Mouse (Mus musculus): ENCODE measurements at regions not wholly inside any gene's neighbourhood (a gene's known extent, or its start where the extent isn't known, plus 50 kb on each side); places are given as distances from the start of the nearest gene placed in this dataset.

- Histone ChIP-seq H3K27ac (ENCODE audit: low read length) (no peak overlapping the region), H3K9ac (replicated peaks; ENCODE audit: low read depth) (no peak overlapping the region), H3K4me2 (replicated peaks; ENCODE audit: low read depth, low read length) (no peak overlapping the region), H3K4me3 (ENCODE audit: low read depth, low read length) (no peak overlapping the region), H3K27me3 (replicated peaks; ENCODE audit: insufficient read depth, low read length) (no peaks in the 10 kb centered on the region), H3K9me3 (ENCODE audit: low read length) (no peaks in the 10 kb centered on the region), H3K36me3 (ENCODE audit: insufficient read depth, low read length) (no peaks in the 10 kb centered on the region), H3K4me1 (ENCODE audit: insufficient read depth, low read depth, low read length) (no peaks in the 10 kb centered on the region)
- ATAC-seq (no peak), DNase-seq (ENCODE audit: low spot score) (no peak)
- TF ChIP-seq EP300 (IDR thresholded peaks at IDR 0.05) (no peak), CTCF (IDR thresholded peaks at IDR 0.05) (no peak)
- WGBS = 40% methylated on average over 2 of the region's 2 CpGs
These were observed 61.3 kb upstream of the Insig1 start for GRCm38 (mm10) chr5:28009871-28010270.

DNA sequence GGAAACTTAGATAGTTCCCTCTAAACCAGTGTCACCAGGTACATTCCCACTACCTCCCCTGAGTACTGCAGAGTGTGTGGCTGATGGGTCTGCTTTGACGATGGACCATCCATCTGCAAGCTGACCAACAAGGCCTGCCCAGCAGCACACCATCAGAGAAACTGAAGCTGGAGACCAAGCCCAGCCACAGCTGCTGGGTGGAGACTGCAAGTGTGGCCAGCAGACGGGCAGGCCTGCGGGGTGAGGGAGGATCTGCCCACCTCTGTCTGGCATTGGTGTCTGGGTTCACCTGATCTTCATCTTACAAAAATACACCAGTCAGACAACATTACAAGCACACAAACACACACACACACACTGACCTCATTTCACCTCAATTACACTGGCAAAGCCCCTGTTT, 60.6 kb upstream of the Insig1 start:
- Histone ChIP-seq H3K9ac (replicated peaks; ENCODE audit: low read depth) (no peak overlapping the region), H3K4me1 (ENCODE audit: insufficient read depth, low read depth, low read length) (no peaks in the 10 kb centered on the region), H3K4me2 (replicated peaks; ENCODE audit: low read depth, low read length) (no peak overlapping the region), H3K9me3 (ENCODE audit: low read length) (no peaks in the 10 kb centered on the region), H3K27me3 (replicated peaks; ENCODE audit: insufficient read depth, low read length) (no peaks in the 10 kb centered on the region), H3K4me3 (ENCODE audit: low read depth, low read length) (no peak overlapping the region), H3K27ac (ENCODE audit: low read length) (no peak overlapping the region), H3K36me3 (ENCODE audit: insufficient read depth, low read length) (no peaks in the 10 kb centered on the region)
- DNase-seq (ENCODE audit: low spot score) (no peak), ATAC-seq (no peak)
- TF ChIP-seq EP300 (IDR thresholded peaks at IDR 0.05) = no peak
- no peak for TF ChIP-seq CTCF (IDR thresholded peaks at IDR 0.05)
- 90% methylated on average over 3 of the region's 3 CpGs for WGBS

GRCm38 (mm10) chr5:28012496-28012895, 58.7 kb upstream of the Insig1 start:
- DNase-seq (ENCODE audit: low spot score) = no peak
- no peak overlapping the region for H3K27ac ChIP-seq (ENCODE audit: low read length)
- no peak for ATAC-seq
- H3K27me3 ChIP-seq (replicated peaks; ENCODE audit: insufficient read depth, low read length) = no peaks in the 10 kb centered on the region
- TF ChIP-seq CTCF (IDR thresholded peaks at IDR 0.05) (no peak), EP300 (IDR thresholded peaks at IDR 0.05) (no peak)
- 91% methylated on average over 2 of the region's 2 CpGs for WGBS
- H3K9ac ChIP-seq (replicated peaks; ENCODE audit: low read depth) = no peak overlapping the region
- H3K4me1 ChIP-seq (ENCODE audit: insufficient read depth, low read depth, low read length) = no peaks in the 10 kb centered on the region
- H3K9me3 ChIP-seq (ENCODE audit: low read length) = no peaks in the 10 kb centered on the region
- no peaks in the 10 kb centered on the region for H3K36me3 ChIP-seq (ENCODE audit: insufficient read depth, low read length)
- H3K4me3 ChIP-seq (ENCODE audit: low read depth, low read length) = no peak overlapping the region
- no peak overlapping the region for H3K4me2 ChIP-seq (replicated peaks; ENCODE audit: low read depth, low read length)

GRCm38 (mm10) chr5:28013619-28014273, 57.4 kb upstream of the Insig1 start:
- Histone ChIP-seq H3K27ac (ENCODE audit: low read length) (no peak overlapping the region), H3K4me1 (ENCODE audit: insufficient read depth, low read depth, low read length) (no peaks in the 10 kb centered on the region), H3K36me3 (ENCODE audit: insufficient read depth, low read length) (no peaks in the 10 kb centered on the region), H3K27me3 (replicated peaks; ENCODE audit: insufficient read depth, low read length) (no peaks in the 10 kb centered on the region), H3K9ac (replicated peaks; ENCODE audit: low read depth) (no peak overlapping the region), H3K9me3 (ENCODE audit: low read length) (no peaks in the 10 kb centered on the region), H3K4me3 (ENCODE audit: low read depth, low read length) (no peak overlapping the region), H3K4me2 (replicated peaks; ENCODE audit: low read depth, low read length) (no peak overlapping the region)
- peak; percentile 44; the same call in 1 of the 2 replicates for ATAC-seq
- no peak for TF ChIP-seq EP300 (IDR thresholded peaks at IDR 0.05)
- TF ChIP-seq CTCF (IDR thresholded peaks at IDR 0.05) = no peak
- 33% methylated on average over 6 of the region's 6 CpGs for WGBS
- peak; percentile 48 for DNase-seq (ENCODE audit: low spot score)

DNA sequence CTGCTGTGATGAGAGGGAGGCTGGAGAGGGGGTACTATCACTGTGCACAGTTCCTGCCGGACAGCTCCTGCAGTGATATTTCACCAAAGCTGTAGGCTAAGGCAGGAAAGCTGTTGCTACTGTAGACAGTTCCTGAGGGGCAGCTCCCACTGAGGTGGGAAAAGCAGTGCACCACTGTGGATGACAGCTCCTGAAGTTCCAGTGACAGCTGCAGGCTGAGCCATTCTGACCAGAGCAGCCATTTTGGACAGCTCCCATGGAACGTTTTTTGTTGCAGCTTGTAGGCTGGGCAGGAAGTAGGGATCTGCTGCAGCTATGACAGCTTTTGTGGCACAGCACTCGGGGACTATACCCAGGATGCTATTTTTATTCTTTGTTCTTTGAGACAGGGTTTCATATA, 51.3 kb upstream of the Insig1 start:
- Histone ChIP-seq H3K9me3 (ENCODE audit: low read length) (no peaks in the 10 kb centered on the region), H3K27me3 (replicated peaks; ENCODE audit: insufficient read depth, low read length) (no peaks in the 10 kb centered on the region), H3K36me3 (ENCODE audit: insufficient read depth, low read length) (no peaks in the 10 kb centered on the region), H3K27ac (ENCODE audit: low read length) (no peak overlapping the region), H3K9ac (replicated peaks; ENCODE audit: low read depth) (no peak overlapping the region), H3K4me3 (ENCODE audit: low read depth, low read length) (no peak overlapping the region), H3K4me1 (ENCODE audit: insufficient read depth, low read depth, low read length) (no peaks in the 10 kb centered on the region), H3K4me2 (replicated peaks; ENCODE audit: low read depth, low read length) (no peak overlapping the region)
- no peak for TF ChIP-seq CTCF (IDR thresholded peaks at IDR 0.05)
- no peak for TF ChIP-seq EP300 (IDR thresholded peaks at IDR 0.05)
- no peak for DNase-seq (ENCODE audit: low spot score)
- ATAC-seq = no peak
- WGBS = 37% methylated on average over 3 of the region's 3 CpGs
